Mouse (Mus musculus): ENCODE data around the gene Duox1.

DNA sequence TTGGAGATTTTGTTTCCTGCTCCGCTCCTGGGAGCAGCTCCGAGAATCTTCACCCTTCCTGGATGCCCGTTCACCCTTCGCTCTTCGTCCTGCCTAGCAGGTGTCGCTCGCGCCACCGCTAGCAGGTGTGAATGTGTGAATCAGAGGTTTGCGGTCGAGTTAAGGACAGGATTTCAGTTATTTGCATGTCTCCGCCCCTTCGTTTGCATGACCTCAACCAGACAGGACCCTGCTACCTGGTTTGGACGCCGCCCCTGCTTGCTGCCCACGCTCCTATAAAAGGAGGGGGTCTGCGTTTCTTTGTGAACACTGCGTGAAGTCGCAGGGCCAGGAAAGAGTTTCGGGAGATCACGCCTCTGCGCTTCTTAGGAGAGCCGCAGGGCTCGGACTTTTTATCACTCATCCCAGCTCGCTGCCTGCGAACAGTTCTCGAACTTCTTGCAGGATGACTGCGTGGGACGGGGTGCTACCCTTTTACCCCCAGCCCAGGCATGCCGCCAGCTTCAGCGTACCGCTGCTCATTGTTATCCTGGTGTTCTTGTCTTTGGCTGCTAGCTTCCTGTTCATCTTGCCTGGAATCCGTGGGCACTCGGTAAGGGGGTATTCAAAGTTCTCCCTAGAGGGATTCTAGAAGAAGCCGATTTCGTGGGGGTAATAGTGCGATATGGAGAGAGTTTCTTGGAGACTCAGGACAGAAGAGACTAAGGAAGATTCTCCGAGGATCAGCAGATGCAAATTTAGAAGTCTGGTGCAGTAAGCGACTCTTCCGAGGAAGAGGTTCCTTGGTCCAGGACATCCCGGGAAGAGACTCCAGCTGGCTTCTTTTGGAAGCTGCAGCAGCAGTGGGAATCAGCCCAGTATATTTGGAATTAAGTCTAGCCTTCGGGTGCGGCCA, 16.6 kb upstream of the Duox1 start, which contains the start of gene Duoxa2:
- TF ChIP-seq POLR2A (IDR thresholded peaks at IDR 0.05; ENCODE audit: low read depth, low read length) (no peak), CTCF (IDR thresholded peaks at IDR 0.05; ENCODE audit: extremely low read depth, insufficient read depth, insufficient read length, insufficient replicate concordance) (no peak)
